Mouse (Mus musculus) thymus, adult 2 months (tissue): Measurements from ENCODE around the gene Tmem158.
A peak's percentile ranks its signal among the peaks of the same experiment; 100 is the strongest.

Experiments
- CTCF ChIP-seq: fragments of 200-500 bp; IDR thresholded peaks from 2 replicates; pipeline ENCODE4 v1.5.1; 2012; ENCODE audit warnings: mild to moderate bottlenecking, control low read depth, low read length, moderate library complexity, borderline replicate concordance; ENCODE audit not compliant: control insufficient read depth, poor library complexity, insufficient read depth; ENCODE audit errors: extremely low read depth
- POLR2A ChIP-seq: fragments of 200-500 bp; IDR thresholded peaks from 2 replicates; pipeline ENCODE4 v1.6.1; 2012; ENCODE audit warnings: mild to moderate bottlenecking, low read length, control low read depth, moderate library complexity; ENCODE audit not compliant: control insufficient read depth, poor library complexity, insufficient read depth; ENCODE audit errors: extremely low read depth

DNA sequence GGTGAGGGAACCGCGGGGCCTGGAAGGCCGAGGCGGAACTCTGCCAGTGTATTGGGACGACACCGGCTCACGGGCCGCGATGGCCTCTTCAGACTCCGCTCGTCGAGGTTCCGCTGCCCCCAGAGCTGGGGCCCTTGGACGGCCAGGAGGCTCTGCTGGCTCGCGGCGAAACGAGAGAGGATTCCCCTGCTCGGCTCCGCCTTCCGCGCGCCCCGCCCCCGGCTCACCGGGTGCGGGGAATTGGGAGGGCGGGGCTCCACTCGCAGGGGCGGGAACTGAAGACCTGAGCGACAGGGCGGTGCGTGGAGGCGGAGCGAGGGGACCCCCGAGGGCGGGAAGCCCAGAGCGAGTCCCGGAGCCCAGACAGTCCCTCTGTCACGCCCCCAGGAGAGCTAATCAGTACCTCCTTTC is at the start of gene Tmem158:
- 0 out of 2 replicates have a peak, but pooled peaks have one; percentile 18 for TF ChIP-seq POLR2A
- TF ChIP-seq CTCF: no peak
